Mouse (Mus musculus) small intestine, adult 10 weeks (tissue): ENCODE measurements around the gene Prl3a1. TPM values are rescaled to one million over a fixed set of nuclear protein-coding genes. Genes with fewer than 3 reads are reported as not detected.

ENCODE experiments used
- polyA plus RNA-seq: library from polyadenylated mRNA; stranded (reverse); fragments of 350-450 nt; fragmentation: Illumina TruSeq; extraction: RNeasy Lipid Tissue Mini Kit (QIAGEN cat#74804); gene quantifications from one replicate; pipeline ENCODE4 v1.2.3, GENCODE M21; 2014; ENCODE audit warnings: low replicate concordance

The Prl3a1 gene
- polyA plus RNA-seq, result not detected

GRCm38 (mm10) chr13:27259136-27259535 is at the start of gene Prl3a1:
Gene Prl3a1, plus strand, starts transcription at chr13:27259436.

GRCm38 (mm10) chr13:27241547-27241946 is 17.7 kb upstream of the Prl3a1 start, which contains the start of gene Prl3b1:
Gene Prl3b1, plus strand, starts transcription at chr13:27241847.

GRCm38 (mm10) chr13:27312334-27313225 is 53.3 kb downstream of the Prl3a1 start, which contains the start of gene Prl6a1:
Gene Prl6a1, plus strand, starts transcription at chr13:27312627.

Other genes with a start within 250 kb of the Prl3a1 start
- not detected for gene Prl, start 201.9 kb upstream of the Prl3a1 start, polyA plus RNA-seq
- not detected for gene Prl3d1, start 165.2 kb upstream of the Prl3a1 start, polyA plus RNA-seq
- not detected for gene Prl3d2, start 137.7 kb upstream of the Prl3a1 start, polyA plus RNA-seq
- gene Prl3d3, start 102.6 kb upstream of the Prl3a1 start, polyA plus RNA-seq, result not detected
- gene Prl3c1, start 62.8 kb upstream of the Prl3a1 start, polyA plus RNA-seq, result not detected
- gene Prl3b1, start 17.6 kb upstream of the Prl3a1 start, polyA plus RNA-seq, result not detected
- not detected for gene Prl6a1, start 53.2 kb downstream of the Prl3a1 start, polyA plus RNA-seq
- gene Prl8a2, start 86.2 kb downstream of the Prl3a1 start, polyA plus RNA-seq, result not detected
- not detected for gene Prl2b1, start 131.4 kb downstream of the Prl3a1 start, polyA plus RNA-seq
- gene Prl8a6, start 179.3 kb downstream of the Prl3a1 start, polyA plus RNA-seq, result not detected